Mouse (Mus musculus) neural tube, embryonic 12.5 days (tissue): ENCODE results near the gene Gm9733. TPM values are rescaled to one million over a fixed set of nuclear protein-coding genes. Genes with fewer than 3 reads are reported as not detected.
"Not testable (repeated sequence)": the region's sequence is repeated elsewhere in the genome, so short reads cannot be mapped to it uniquely, and the experiment has no call there.

ENCODE experiments used
- ATAC-seq: fragments of 200-750 bp; cut with Nextera tagmentation; 2 replicates; pipeline ENCODE4 v1.8.0; 2017; ENCODE audit warnings: low read depth, mild to moderate bottlenecking, moderate TSS enrichment, moderate library complexity; ENCODE audit not compliant: low FRiP score
- H3K27ac ChIP-seq: fragments of 300-500 bp; sonication (generic); 2 replicates; pipeline ENCODE4 v1.5.1; 2016
- H3K27me3 ChIP-seq: fragments of 300-500 bp; sonication (generic); replicated peaks from 2 replicates; pipeline ENCODE4 v1.6.1; 2016; ENCODE audit warnings: mild to moderate bottlenecking
- H3K36me3 ChIP-seq: fragments of 300-500 bp; sonication (generic); 2 replicates; pipeline ENCODE4 v1.6.1; 2016; ENCODE audit warnings: mild to moderate bottlenecking
- H3K4me1 ChIP-seq: fragments of 300-500 bp; sonication (generic); 2 replicates; pipeline ENCODE4 v1.6.1; 2016
- H3K4me2 ChIP-seq: fragments of 300-500 bp; sonication (generic); replicated peaks from 2 replicates; pipeline ENCODE4 v1.6.1; 2016; ENCODE audit warnings: mild to moderate bottlenecking
- H3K4me3 ChIP-seq: fragments of 300-500 bp; sonication (generic); 2 replicates; pipeline ENCODE4 v1.5.1; 2016
- H3K9ac ChIP-seq: fragments of 300-500 bp; sonication (generic); 2 replicates; pipeline ENCODE4 v1.6.1; 2016; ENCODE audit warnings: mild to moderate bottlenecking
- H3K9me3 ChIP-seq: fragments of 300-500 bp; sonication (generic); 2 replicates; pipeline ENCODE4 v1.6.1; 2016; ENCODE audit warnings: mild to moderate bottlenecking
- WGBS: fragments of 180-500 bp; shearing (Covaris S2); methylation state at CpG from one replicate; pipeline ENCODE4 v1.1.7; 2016; 5-methylcytosine and 5-hydroxymethylcytosine counted together
- polyA plus RNA-seq: library from polyadenylated mRNA; unstranded; fragments of >200 nt; fragmentation: Nextera tagmentation; extraction: Ambion mirVana; gene quantifications from 2 replicates; pipeline ENCODE4 v1.2.1, GENCODE M21; 2016

Gene Gm9733
- not detected in 2 replicates for polyA plus RNA-seq

- peaks cover 4% of the 10 kb centered on the region; the same call in 1 of the 2 replicates for H3K9me3 ChIP-seq
- H3K4me1 ChIP-seq = no peaks in the 10 kb centered on the region
- H3K27ac ChIP-seq = no peak within 1 kb of the TSS
- 94% methylated on average over 3 of the region's 3 CpGs for WGBS
- H3K4me2 ChIP-seq = no peak within 1 kb of the TSS
- no peaks in the 10 kb centered on the region for H3K36me3 ChIP-seq
- no peak within 1 kb of the TSS for H3K4me3 ChIP-seq
- H3K9ac ChIP-seq = no peak within 1 kb of the TSS
- H3K27me3 ChIP-seq = no peaks in the 10 kb centered on the region
- ATAC-seq = no peak
Measured at GRCm38 (mm10) chr3:15332063-15332462, at the start of gene Gm9733. Gene Gm9733 (minus strand): TSS chr3:15332302.

- H3K27me3 ChIP-seq, H3K4me2 ChIP-seq, H3K9me3 ChIP-seq, H3K4me3 ChIP-seq, ATAC-seq, H3K4me1 ChIP-seq, H3K27ac ChIP-seq, H3K9ac ChIP-seq, H3K36me3 ChIP-seq: not testable (repeated sequence)
- 78% methylated on average over 3 of the region's 3 CpGs for WGBS
Measured at GRCm38 (mm10) chr3:15355690-15356089, 23.6 kb upstream of the Gm9733 start.

- 89% methylated on average over 1 of the region's 2 CpGs for WGBS
- H3K27me3 ChIP-seq, H3K36me3 ChIP-seq, H3K9me3 ChIP-seq, H3K4me1 ChIP-seq, H3K9ac ChIP-seq, H3K27ac ChIP-seq, ATAC-seq, H3K4me3 ChIP-seq, H3K4me2 ChIP-seq: not testable (repeated sequence)
Measured at GRCm38 (mm10) chr3:15350318-15350717, 18.2 kb upstream of the Gm9733 start.

GRCm38 (mm10) chr3:15345606-15346005 lies 13.5 kb upstream of the Gm9733 start:
- H3K4me1 ChIP-seq, H3K4me2 ChIP-seq, ATAC-seq, H3K27me3 ChIP-seq, H3K9ac ChIP-seq, H3K36me3 ChIP-seq, H3K9me3 ChIP-seq, H3K27ac ChIP-seq, H3K4me3 ChIP-seq: not testable (repeated sequence)
- WGBS = 60% methylated on average over 3 of the region's 3 CpGs

GRCm38 (mm10) chr3:15340287-15340686 lies 8.2 kb upstream of the Gm9733 start:
- H3K4me1 ChIP-seq = no peaks in the 10 kb centered on the region
- 70% methylated on average over 1 of the region's 1 CpGs for WGBS
- H3K9ac ChIP-seq = no peak overlapping the region
- H3K27ac ChIP-seq = no peak overlapping the region
- H3K27me3 ChIP-seq = no peaks in the 10 kb centered on the region
- no peaks in the 10 kb centered on the region for H3K36me3 ChIP-seq
- no peak for ATAC-seq
- H3K4me3 ChIP-seq = no peak overlapping the region
- H3K9me3 ChIP-seq = no peaks in the 10 kb centered on the region
- H3K4me2 ChIP-seq = no peak overlapping the region

- Histone ChIP-seq H3K36me3 (no peaks in the 10 kb centered on the region), H3K27me3 (no peaks in the 10 kb centered on the region), H3K9me3 (peaks cover 4% of the 10 kb centered on the region; the same call in 1 of the 2 replicates), H3K4me1 (no peaks in the 10 kb centered on the region), H3K4me3 (no peak overlapping the region), H3K9ac (no peak overlapping the region), H3K4me2 (no peak overlapping the region), H3K27ac (no peak overlapping the region)
- WGBS = 72% methylated on average over 2 of the region's 2 CpGs
- ATAC-seq = no peak
Measured at GRCm38 (mm10) chr3:15334182-15334581, 2.1 kb upstream of the Gm9733 start.

GRCm38 (mm10) chr3:15331545-15331944 lies 557 bp downstream of the Gm9733 start:
- H3K4me1 ChIP-seq = no peaks in the 10 kb centered on the region
- WGBS = 72% methylated on average over 3 of the region's 3 CpGs

GRCm38 (mm10) chr3:15329549-15329948 lies 2.6 kb downstream of the Gm9733 start:
- ATAC-seq = no peak
- H3K36me3 ChIP-seq = no peaks in the 10 kb centered on the region
- H3K9me3 ChIP-seq = peaks cover 4% of the 10 kb centered on the region; the same call in 1 of the 2 replicates
- H3K27ac ChIP-seq = no peak overlapping the region
- H3K9ac ChIP-seq = no peak overlapping the region
- no peak overlapping the region for H3K4me3 ChIP-seq
- H3K4me2 ChIP-seq = no peak overlapping the region
- H3K4me1 ChIP-seq = no peaks in the 10 kb centered on the region
- no peaks in the 10 kb centered on the region for H3K27me3 ChIP-seq

More at GRCm38 (mm10) chr3:15331545-15331944, 557 bp downstream of the Gm9733 start:
- Histone ChIP-seq H3K27me3 (no peaks in the 10 kb centered on the region), H3K36me3 (no peaks in the 10 kb centered on the region), H3K9me3 (peaks cover 4% of the 10 kb centered on the region; the same call in 1 of the 2 replicates), H3K9ac (no peak overlapping the region), H3K27ac (no peak overlapping the region), H3K4me3 (no peak overlapping the region), H3K4me2 (no peak overlapping the region)
- ATAC-seq = no peak

- Histone ChIP-seq H3K9ac (no peak overlapping the region), H3K4me3 (no peak overlapping the region), H3K4me1 (no peaks in the 10 kb centered on the region), H3K36me3 (no peaks in the 10 kb centered on the region), H3K4me2 (no peak overlapping the region), H3K9me3 (no peaks in the 10 kb centered on the region), H3K27ac (no peak overlapping the region), H3K27me3 (no peaks in the 10 kb centered on the region)
- no peak for ATAC-seq
- WGBS = 91% methylated on average over 6 of the region's 6 CpGs
Measured at GRCm38 (mm10) chr3:15284424-15285328, 47.4 kb downstream of the Gm9733 start.

- ATAC-seq = no peak
- Histone ChIP-seq H3K36me3 (no peaks in the 10 kb centered on the region), H3K4me2 (no peak overlapping the region), H3K4me1 (no peaks in the 10 kb centered on the region), H3K9ac (no peak overlapping the region), H3K27me3 (no peaks in the 10 kb centered on the region), H3K27ac (no peak overlapping the region), H3K4me3 (no peak overlapping the region), H3K9me3 (no peaks in the 10 kb centered on the region)
- WGBS = 86% methylated on average over 5 of the region's 5 CpGs
Measured at GRCm38 (mm10) chr3:15275899-15276526, 56.1 kb downstream of the Gm9733 start.

GRCm38 (mm10) chr3:15264450-15264849 lies 67.7 kb downstream of the Gm9733 start:
- no peak overlapping the region for H3K4me2 ChIP-seq
- no peak overlapping the region for H3K4me3 ChIP-seq
- no peak for ATAC-seq
- H3K36me3 ChIP-seq = no peaks in the 10 kb centered on the region
- no peaks in the 10 kb centered on the region for H3K27me3 ChIP-seq
- no peak overlapping the region for H3K9ac ChIP-seq
- H3K4me1 ChIP-seq = no peaks in the 10 kb centered on the region
- WGBS = 14% methylated on average over 3 of the region's 3 CpGs
- no peaks in the 10 kb centered on the region; the same call in 1 of the 2 replicates for H3K9me3 ChIP-seq
- H3K27ac ChIP-seq = no peak overlapping the region

GRCm38 (mm10) chr3:15255726-15256125 lies 76.4 kb downstream of the Gm9733 start:
- no peak overlapping the region for H3K4me3 ChIP-seq
- no peaks in the 10 kb centered on the region for H3K9me3 ChIP-seq
- H3K4me1 ChIP-seq = no peaks in the 10 kb centered on the region
- H3K36me3 ChIP-seq = no peaks in the 10 kb centered on the region
- no peak overlapping the region for H3K9ac ChIP-seq
- H3K4me2 ChIP-seq = no peak overlapping the region
- no peak overlapping the region for H3K27ac ChIP-seq
- no peak for ATAC-seq
- no peaks in the 10 kb centered on the region for H3K27me3 ChIP-seq
- 77% methylated on average over 6 of the region's 6 CpGs for WGBS
